Mouse (Mus musculus) spleen, postnatal 4 days (tissue): ENCODE data around the gene Sel1l.
"Not testable (repeated sequence)": the region's sequence is repeated elsewhere in the genome, so short reads cannot be mapped to it uniquely, and the experiment has no call there.

Experiments used
- DNase-seq, 2 experiments: peaks; one replicate each; pipeline ENCODE4 v3.0.0; 2022; ENCODE audit warnings: low spot score in 2 of 2

The Sel1l gene

DNA sequence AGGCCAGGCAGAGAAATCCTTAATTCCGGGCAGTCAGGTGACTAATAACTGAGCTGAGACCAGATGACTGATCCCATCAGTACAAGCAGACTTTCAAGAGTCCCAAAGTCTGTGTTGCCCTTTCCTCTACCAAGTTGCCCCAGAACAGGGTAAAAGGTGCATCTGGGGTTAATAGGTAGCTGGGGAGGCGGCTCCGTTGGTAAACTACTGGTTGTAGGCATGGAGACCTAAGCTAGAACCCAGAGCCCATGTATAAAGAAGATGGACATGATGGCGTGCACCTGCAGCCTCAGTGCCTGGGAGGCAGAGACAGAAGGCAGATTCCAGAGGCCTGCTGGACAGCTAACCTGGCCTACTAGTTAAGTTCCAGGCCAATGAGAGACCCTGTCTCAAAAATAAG lies 30.2 kb downstream of the Sel1l start:
- no peak for DNase-seq

DNA sequence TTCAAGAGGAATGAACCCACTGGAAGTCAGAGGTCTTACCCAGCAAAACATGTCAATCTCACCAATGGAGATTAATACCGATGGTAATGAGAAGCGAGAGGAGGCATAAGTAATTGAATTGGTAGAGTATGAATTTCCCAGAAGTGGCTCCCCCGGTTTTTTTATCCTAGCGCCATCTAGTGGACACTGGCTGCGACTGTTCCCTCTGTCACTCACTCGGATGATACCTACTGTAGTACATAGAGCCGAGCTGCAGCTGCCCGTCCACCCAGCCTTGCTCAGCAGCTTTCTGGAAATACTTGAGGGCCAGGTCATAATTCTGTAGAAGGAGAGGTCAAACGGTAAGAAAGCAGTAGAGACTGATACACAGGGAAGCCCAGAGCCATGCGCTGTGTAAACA lies 33.0 kb downstream of the Sel1l start:
- DNase-seq = peak; percentile 49 to 78

DNA sequence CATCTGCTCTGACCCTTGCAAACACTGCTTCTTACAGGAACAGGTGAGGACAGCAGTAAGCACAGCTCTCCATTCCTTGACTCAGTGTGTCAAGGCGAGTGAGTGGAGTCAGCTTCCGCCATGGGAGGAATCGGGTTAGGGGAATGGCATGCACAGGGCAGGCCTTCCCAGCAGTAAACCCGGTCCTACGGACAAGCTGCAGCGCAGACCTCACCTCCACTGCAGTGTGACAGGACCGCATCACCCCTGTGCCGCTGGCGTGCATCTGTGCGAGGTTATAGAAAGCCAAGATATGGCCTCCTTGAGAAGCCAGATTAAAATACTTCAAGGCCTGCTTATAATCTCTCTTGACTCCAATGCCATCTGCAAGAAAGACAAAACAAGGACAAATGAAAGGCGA lies 33.4 kb downstream of the Sel1l start:
- no peak for DNase-seq

DNA sequence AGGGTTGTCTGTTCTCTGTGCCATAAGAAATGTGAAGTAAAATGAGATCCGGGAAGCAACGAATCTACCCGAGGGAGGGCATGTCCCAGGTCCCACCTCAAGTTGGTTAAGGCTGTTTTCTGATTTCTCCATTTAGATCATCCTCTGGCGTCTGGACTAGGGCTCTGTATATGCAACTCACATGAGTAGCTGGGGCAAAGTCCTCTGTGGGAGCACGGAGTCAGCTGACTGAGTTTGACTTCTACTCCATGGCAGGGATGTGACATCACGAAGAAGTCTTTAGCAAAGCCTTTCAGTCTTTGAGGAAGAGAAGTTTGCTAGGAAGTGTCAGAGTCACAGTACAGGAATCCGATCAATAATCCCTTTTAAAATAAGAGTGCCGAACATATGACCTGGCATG lies 40.0 kb downstream of the Sel1l start:
- DNase-seq = no peak

DNA sequence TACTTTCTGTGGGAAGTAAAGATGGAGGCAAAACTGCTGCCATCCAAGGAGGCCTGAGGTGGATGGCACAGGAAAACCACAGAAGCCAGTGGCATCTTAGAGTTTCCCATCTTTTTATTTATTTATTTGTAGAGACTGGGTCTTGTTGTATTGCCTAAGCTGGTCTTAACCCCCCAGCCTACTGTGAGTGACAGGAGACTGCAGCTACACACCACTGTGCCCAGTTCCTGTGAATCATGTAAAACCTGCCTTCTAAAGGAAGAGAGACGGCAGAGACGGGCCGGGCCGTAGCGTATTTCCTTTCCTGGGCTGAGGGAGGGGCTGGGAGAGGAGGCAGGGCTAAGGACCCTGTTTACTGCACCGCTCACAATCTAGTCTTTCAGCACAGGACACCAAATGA lies 41.2 kb downstream of the Sel1l start:
- no peak for DNase-seq

DNA sequence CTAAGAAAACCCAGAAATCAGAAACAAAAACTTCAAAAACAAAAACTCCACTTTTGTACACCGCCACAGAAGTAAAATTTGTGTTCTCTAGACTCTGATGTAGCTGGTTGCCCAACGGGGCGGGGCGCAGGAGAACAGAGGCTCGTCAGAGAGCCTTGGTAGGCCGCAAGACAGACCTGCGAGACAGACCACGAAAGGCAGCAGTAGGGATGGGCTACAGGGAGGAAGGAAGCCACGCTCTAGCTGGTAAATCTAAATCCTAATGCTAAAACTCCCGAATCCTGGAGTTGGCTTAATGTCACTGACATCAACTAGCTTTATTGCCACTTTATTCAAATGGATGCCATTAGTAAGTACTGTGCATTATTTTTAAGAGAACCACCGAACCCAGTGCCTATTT lies 41.9 kb downstream of the Sel1l start:
- DNase-seq = no peak

DNA sequence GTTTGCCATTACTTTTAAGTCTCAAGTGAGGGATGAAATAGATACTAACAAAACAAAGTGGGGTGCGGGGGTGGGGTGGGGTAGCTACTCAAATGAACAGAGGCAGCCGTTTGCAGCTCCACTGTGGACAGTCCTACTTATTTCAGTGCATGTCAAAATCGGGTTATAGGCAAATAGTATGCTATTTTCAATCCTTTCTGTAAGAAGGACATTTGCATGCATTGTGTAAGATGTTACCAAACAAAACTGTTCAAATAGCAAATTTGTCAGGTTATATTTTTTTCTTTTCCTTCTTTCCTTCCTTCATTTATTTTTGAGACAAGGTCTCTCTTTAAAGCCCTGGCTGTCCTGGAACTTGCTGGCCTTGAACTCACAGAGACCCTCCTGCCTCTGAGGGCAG lies 44.7 kb downstream of the Sel1l start:
- DNase-seq = no peak

DNA sequence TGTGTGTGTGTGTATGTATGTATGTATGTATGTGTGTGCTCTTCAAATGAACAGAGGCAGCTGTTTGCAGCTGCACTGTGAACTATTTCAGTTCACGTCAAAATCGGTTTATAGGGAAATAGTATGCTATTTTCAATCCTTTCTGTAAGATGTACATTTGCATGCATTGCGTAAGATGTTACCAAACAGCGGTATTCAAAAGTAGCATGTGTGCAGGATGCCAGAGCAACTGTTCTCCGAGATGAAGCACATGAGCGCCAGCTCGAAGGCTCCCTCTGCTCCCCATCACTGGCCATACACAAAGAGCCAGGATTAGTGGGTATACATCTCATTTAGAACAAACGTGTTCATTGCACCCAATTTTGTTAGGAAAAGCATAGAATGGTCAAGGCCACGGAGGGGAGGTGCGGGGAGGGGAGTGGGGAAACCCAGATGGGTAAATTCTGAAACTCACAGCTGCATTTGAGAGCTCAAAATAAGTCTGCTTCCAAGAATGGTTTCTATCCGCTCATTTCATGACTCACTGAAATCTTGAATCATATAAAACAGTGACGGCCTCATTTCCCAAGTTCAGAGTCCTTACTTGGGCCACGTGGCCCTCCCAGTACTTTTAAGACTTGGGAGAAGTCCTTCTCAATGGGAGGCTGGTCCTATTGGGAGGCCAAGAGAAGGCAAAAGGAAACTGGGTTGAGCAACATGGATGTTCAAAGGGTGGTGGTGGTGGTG lies 45.6 kb downstream of the Sel1l start:
- no peak for DNase-seq

DNA sequence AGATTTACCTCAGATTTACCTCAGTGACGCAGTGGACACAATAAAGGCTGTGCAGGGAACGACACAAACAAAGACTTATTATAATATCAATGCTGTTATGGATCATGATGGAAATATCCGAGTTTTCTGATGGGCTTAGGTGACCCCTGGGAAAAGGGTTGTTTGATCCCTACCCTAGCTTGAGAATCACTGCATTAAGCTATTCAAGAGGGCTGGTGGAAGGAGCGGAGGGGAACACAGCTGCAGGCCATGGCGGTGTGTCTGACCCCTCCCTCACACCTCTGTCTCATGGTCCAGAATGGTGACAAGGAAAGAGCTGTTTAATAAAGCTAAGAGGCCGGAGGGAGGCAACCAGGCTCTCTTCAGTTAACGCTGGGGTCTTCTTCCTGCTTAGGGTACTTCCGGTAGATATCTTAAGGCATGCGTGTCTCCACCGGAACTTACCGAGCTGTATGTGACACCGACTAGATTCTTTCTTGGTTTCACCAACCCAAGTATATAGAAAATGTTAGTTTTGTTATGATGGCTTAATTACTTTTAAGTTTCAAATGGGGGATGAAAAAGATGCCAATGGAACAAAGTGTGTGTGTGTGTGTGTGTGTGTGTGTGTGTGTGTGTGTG lies 46.3 kb downstream of the Sel1l start:
- DNase-seq = no peak

DNA sequence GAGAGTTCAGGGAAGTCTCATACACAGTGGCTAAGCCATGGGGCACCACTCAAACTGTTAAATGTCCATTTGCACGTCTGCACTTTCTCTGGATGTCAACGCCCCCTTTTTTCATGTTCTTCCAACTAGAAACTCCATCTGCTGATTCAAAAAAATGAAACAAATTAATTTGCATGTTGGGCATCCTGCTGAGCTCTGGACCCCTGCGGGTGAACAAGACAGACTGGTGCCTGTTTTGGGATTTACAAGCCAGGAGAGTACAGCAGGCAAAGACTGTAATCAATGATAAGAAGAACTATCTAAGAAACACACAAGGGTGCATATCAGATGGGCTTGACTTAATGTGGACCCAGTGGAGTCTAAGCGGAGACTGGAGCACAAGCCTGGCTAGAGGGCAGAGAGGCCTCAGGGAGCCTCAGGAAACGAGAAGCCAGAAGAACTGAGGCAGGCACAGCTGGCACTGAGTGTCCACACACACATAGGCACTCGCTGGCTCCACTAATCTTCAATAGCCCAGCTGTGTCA lies 48.0 kb downstream of the Sel1l start:
- DNase-seq = no peak

DNA sequence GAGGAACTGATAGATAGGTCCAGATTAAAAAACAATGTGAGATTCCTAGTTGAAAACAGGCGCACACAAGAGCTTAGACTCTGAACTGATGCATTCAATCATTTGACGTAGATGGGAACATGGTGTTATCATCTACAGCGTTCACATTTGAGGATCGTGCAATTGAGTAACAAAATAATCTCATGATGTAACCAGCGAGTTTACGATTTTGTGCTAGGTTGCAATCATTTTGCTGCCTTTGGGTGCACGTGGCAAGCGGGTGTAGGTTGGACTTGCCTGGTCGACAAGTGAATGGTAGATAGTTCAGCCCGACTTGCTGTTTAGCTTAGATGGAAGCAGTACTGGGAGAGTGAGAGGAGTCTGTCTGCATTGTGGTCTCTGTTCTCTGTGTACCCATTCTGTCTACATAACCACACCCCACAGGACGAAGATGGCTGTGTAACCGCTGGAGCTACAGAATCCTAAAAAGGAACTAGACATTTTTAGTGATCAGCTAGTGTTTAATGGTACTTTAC lies 49.1 kb downstream of the Sel1l start:
- DNase-seq = no peak

DNA sequence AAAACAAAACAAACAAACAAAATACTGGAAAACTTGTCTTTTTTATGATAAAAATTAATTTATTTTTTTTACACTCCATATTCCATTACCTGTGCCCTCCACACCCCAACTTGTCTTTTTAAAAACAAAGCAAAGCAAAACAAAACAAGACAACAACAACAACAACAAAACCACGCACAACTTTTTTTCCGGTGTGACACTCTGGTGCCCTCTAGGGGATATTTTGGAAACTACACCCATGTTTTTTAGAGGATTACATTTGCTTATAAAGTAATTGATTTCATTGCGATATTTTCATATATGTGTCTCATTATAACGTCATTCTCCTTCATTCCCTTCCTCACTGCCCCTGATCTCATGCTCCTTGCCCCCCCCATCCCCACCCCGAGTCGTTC lies 49.6 kb downstream of the Sel1l start:
- no peak for DNase-seq

DNA sequence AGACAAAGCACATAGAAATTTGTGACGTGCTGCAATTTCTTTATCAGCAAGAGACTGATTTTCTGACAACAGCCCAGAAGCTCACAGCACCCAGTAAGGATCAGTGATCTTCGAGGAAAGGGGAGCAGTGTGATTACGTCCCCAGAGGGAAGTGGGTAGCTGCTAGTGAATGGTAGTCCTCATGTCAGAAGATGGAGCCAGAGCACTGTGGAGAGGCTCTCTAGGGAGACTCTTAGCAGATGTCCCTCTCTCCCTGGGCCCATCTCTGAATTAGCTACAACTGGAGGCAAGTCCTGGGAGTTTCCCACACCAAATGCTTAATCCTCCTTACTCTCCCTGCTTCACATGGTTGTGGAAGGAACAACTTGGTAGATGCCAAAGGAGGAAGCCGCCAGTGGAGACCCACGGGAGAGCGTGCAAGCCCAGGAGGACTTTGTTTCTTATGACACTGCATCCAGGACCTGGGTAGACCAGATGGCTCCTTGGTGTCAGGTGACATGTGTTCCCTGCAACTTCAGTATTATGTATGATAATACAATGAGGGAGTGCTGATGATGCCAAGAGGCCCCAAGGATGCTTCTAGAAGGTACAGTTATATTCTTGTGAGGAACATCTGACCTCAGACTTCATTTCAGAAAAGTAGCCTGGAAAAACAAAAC lies 50.1 kb downstream of the Sel1l start:
- DNase-seq = no peak

DNA sequence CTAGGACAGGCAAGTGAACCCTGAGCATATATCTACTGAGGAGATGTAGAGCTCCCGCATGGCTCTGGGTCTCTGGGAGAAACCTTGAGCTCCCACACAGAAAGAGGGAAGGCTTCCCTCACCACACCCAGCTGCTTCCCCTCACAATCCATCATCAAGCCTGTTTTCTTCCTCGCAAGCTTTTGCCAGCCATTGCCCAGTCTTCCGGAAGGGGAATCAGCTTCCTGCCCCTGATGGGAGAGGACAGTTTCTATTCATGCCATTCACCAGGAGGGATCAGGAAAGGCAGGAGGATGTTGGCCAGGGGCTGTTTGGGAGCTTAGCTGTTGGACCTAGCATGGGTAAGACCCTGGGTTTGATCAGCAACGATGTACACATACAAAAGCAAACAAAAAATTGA lies 52.2 kb downstream of the Sel1l start:
- no peak for DNase-seq

DNA sequence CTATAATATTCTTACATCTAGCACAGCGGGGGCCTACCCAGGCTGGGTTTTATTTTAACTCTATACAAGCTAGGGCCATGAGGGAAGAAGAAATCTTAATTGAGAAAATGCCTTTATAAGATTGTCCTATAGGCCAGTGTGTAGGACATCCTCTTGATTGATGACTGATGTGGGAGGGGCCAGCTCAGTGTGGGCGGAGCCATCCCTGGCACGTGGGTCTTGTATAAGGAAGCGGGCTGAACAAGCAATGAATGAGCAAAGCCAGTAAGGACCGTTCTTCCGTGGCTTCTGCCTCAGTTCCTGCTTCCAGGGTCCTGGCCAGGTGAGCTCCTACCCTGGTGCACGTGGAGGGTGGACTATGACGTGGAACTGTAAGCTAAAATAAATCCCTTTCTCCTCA lies 55.7 kb downstream of the Sel1l start:
- DNase-seq = no peak

DNA sequence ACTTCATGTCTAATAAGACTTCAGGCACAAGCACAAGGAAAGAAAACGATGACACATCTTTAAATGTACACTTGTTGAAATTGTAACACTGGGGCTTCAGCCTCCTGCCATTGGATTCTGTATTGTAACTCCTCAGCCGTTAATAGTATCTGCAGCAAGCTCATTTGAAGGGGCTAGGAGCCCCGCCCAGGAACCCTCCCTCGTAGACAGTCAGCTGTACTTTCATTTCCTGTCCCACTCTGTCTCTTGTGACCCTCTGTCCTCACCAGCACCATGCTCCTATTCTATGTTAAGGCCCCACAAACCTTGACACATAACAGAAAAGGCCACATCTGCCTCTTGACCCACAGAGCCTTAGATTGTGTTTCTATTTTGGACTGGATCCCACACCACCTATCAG lies 57.1 kb downstream of the Sel1l start:
- no peak for DNase-seq

DNA sequence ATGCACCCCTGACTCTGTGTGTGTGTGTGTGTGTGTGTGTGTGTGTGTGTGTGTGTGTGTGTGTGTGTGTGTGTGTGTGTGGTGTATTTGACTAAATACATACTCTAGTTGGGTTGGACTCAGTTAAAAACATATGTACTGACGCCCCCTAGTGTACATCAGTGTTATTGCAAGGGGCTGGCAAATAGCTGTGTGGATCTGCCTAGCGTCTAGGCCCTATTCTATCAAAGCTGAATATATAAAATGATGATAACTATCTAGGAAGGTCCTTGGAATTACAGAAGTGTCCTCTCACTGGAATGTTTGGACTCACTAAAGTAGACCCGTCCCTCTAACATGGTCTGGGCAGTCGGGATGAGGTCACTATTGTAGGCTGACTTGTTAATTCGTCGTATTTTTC lies 59.2 kb downstream of the Sel1l start:
- DNase-seq = peak; percentile 47 to 75

DNA sequence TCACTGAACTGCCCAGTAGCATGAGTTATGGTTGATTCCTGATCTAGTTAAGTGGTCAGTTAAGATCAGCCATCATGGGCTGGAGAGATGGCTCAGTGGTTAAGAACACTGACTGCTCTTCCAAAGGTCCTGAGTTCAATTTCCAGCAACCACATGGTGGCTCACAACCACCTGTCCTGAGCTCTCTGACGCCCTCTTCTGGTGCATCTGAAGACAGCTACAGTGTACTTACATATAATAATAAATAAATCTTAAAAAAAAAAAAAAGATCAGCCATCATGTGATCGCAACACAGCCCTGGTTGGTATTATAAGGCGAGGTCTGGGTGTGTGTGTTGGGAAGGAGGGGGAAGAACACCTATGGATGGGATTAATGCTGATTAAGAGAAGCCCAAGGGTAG lies 60.5 kb downstream of the Sel1l start:
- not testable (repeated sequence) for DNase-seq

DNA sequence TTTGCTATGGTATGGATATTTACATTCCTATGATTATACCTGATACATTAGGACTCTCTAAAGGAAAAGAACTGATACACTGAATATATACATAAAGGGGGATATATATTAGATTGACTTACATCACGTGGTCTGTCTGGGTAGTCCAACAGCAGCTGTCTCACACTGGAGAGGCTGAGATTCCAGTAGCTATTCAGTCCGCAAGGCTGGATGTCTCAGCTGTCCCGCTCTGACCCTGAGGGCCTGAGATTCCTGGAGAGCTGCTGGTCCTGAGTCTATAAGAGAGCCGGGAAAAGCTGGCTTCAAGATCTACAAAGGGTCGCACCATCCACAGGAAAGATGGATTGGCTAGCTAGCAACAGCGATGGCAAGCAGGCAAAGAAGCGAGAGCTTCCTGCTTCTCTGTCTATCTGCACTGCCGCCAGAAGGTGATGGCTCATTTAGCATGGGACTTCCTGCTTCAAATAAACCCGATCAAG lies 61.0 kb downstream of the Sel1l start, which contains the start of gene Ston2:
Gene Ston2, minus strand, starts transcription at position 429 of the 479 bp plus-strand sequence.
- DNase-seq = no peak

DNA sequence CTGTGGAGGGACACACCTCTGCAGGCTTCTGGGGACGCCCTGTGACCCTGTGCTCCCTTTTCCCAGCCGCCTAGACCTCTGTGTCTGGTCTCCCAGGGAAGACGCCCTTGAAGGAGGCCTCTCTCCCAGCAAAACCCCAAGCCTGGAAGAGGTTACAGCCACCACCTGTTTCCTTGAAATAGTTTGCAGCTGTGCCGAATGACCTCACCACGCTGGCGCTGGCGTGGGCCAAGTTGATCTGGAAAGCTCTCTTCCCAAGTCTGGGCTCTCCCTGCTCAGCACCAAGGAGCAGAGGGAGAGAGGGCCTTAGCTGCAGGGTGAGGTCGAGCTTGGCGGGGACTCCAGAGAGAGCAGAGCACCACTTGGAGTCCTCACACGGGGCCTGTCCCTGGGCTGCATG lies 62.6 kb downstream of the Sel1l start:
- no peak for DNase-seq

DNA sequence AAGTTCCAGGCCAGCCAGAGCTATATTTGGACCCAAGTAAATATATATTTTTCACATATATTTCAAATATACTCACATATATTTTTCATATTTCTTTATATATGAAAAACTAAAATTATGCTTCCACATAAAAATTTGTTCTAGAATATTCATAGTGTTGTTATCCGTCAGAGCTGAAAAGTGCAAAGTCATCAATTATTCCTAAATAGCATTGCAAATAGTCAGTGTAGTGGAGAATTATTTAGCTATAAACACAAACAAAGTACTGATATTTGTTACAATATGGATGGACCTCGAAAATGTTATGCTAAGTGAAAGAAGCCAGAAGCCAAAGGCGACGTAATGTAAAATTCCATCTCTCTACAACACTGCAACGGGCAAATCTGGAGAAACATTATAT lies 67.5 kb downstream of the Sel1l start:
- DNase-seq = no peak

DNA sequence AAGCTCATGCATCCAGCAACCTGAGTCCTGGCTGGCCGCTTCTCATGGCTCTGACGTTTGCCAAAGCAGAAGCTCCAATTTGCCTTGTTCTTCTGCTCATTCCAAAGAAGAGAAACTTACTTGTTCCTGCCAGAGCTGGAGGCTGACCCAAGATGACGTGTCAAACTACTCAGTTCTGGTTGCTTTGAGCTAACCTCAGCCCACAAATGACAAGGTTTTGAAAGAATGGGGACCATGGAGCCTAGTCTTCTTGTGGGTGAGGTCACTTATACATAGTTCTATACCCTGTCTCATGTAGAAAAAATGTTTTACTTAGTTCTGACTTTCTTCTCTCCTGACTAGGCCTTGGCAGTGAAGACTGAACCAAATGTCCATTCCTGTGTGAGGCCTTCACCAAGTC lies 68.4 kb downstream of the Sel1l start:
- DNase-seq = no peak

DNA sequence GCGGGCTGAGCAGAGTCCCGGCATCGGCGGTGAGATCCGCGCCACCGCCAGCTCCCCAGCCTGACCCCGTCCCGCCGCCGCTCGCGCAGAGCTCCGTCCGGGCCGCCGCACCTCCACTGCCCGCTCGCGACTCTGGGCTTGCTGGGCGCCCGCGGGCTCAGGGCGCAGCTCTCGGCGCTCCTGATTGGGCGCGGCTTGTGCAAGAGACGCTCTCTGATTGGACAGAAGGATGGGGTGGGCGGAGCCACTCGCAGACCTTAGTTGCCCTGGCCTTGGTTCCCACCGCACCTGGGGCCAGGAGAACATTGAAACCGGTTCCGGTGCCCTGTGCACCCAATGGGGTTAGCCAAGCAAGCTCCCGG lies 70.0 kb downstream of the Sel1l start:
- DNase-seq = peak; percentile 71 to 83
